Comparison of ENCODE assay signal across 8 mouse cellular contexts in genomic region chr11:120030145-120030901, GRCm38 (mm10). TPM values are rescaled to one million over a fixed set of nuclear protein-coding genes. Genes with fewer than 3 reads are reported as not detected.
DNase-seq lines count a peak whose midpoint lies in the region; ATAC-seq and TF ChIP-seq lines count a peak whose summit lies in the region.

No protein-coding gene starts in this region.

- H3K27me3 ChIP-seq in hindbrain, embryonic 10.5 days (ENCODE audit: insufficient read depth, poor library complexity, severe bottlenecking): peaks cover 4% of the 10 kb centered on the region; the same call in 1 of the 2 replicates
- no peaks in the 10 kb centered on the region for H3K27me3 ChIP-seq in limb, embryonic 11.5 days (ENCODE audit: control insufficient read depth, insufficient read depth, low read length)

- WGBS in hindbrain, embryonic 10.5 days: 42% methylated on average over 10 of the region's 10 CpGs
- 41% methylated on average over 10 of the region's 10 CpGs for WGBS in limb, embryonic 11.5 days

- in situ Hi-C loops in ES-E14 (cut with MboI; ENCODE audit: low sequenced_read_pairs in 2 of 2, unreplicated experiment in 2 of 2): no loop called here

- no peak overlapping the region for H3K4me2 ChIP-seq in limb, embryonic 11.5 days (ENCODE audit: low read depth, severe bottlenecking)

- peaks cover 2 to 13% of the 10 kb centered on the region in 2 experiments; a peak in 2 of 4 replicates for H3K4me1 ChIP-seq in ES-E14 (ENCODE audit: control insufficient read depth in 2 of 2, insufficient read depth in 2 of 2, low read length in 2 of 2, poor library complexity in 1 of 2)
- H3K4me1 ChIP-seq in hindbrain, embryonic 10.5 days (replicated peaks): peaks cover 53% of the 10 kb centered on the region
- H3K4me1 ChIP-seq in limb, embryonic 11.5 days (ENCODE audit: control insufficient read depth, insufficient read depth, low read length): no peaks in the 10 kb centered on the region

- no peaks in the 10 kb centered on the region for H3K9me3 ChIP-seq in ES-E14 (ENCODE audit: control insufficient read depth, insufficient read depth, low read depth, low read length)
- H3K9me3 ChIP-seq in hindbrain, embryonic 10.5 days: no peaks in the 10 kb centered on the region
- H3K9me3 ChIP-seq in limb, embryonic 11.5 days (ENCODE audit: control insufficient read depth, low read length): no peaks in the 10 kb centered on the region

- no peaks in the 10 kb centered on the region for H3K36me3 ChIP-seq in ES-E14 (ENCODE audit: control insufficient read depth, insufficient read depth, low read length, poor library complexity, severe bottlenecking)
- no peaks in the 10 kb centered on the region for H3K36me3 ChIP-seq in hindbrain, embryonic 10.5 days
- H3K36me3 ChIP-seq in limb, embryonic 11.5 days (ENCODE audit: control insufficient read depth, insufficient read depth, low read length): no peaks in the 10 kb centered on the region

- H3K4me3 ChIP-seq in ES-E14 (ENCODE audit: insufficient read depth in 1 of 2, low read depth in 1 of 2, low read length in 2 of 2, poor library complexity in 1 of 2, severe bottlenecking in 1 of 2): no peak overlapping the region
- no peak overlapping the region for H3K4me3 ChIP-seq in hindbrain, embryonic 10.5 days
- H3K4me3 ChIP-seq in limb, embryonic 11.5 days (ENCODE audit: low read depth, low read length): no peak overlapping the region

- no peak overlapping the region for H3K27ac ChIP-seq in ES-E14 (ENCODE audit: insufficient read depth, low read depth, low read length, poor library complexity, severe bottlenecking)
- H3K27ac ChIP-seq in hindbrain, embryonic 10.5 days: no peak overlapping the region
- H3K27ac ChIP-seq in limb, embryonic 11.5 days (replicated peaks; ENCODE audit: low read depth, low read length): no peak overlapping the region

- peak; percentile 73 for ATAC-seq in common myeloid progenitor, adult 5-6 weeks (replicated peaks; ENCODE audit: low read depth, poor library complexity, severe bottlenecking)
- peak; percentile 48; the same call in 1 of the 2 replicates for ATAC-seq in limb, embryonic 11.5 days (ENCODE audit: insufficient number of reproducible peaks, low FRiP score, low TSS enrichment, low read depth)

- no peak overlapping the region for H3K9ac ChIP-seq in ES-E14 (ENCODE audit: insufficient read depth, low read depth, low read length, poor library complexity, severe bottlenecking)
- no peak overlapping the region for H3K9ac ChIP-seq in limb, embryonic 11.5 days (ENCODE audit: low read length)

- peak; percentile 55 for DNase-seq in A20 (ENCODE audit: low read depth, low spot score)
- no peak for DNase-seq in ES-E14 (ENCODE audit: low read depth, low spot score)
- peak; percentile 66 for DNase-seq in hindbrain, embryonic 10.5 days (ENCODE audit: low spot score)
- peak; percentile 76 for DNase-seq in limb, embryonic 11.5 days (ENCODE audit: low spot score)
- peak; percentile 25 for DNase-seq in naive thymus-derived CD4-positive, alpha-beta T cell, adult 2 months (ENCODE audit: low read depth)
- DNase-seq in ovary, postnatal 10 days (ENCODE audit: low spot score): no peak
- DNase-seq in frontal cortex, adult 2 months (ENCODE audit: extremely low spot score in 1 of 2, low spot score in 1 of 2): no peak

TF ChIP-seq in ES-E14, 5 proteins besides CTCF, POLR2A, EP300 and RAD21:
- TF ChIP-seq ZNF384 (IDR thresholded peaks at IDR 0.05; ENCODE audit: low read depth, low read length) (no peak), MAFK (IDR thresholded peaks at IDR 0.05; ENCODE audit: insufficient read depth, low read depth, low read length) (peak; percentile 45; the same call in 1 of the 2 replicates)

RNA-seq across cellular contexts. Expression of gene Aatk, which starts 16.6 kb away (rescaled TPM):
- 1.2 and 2.2 TPM in 2 replicates for total RNA-seq in ES-E14 (2012; rRNA removed)
- total RNA-seq in common myeloid progenitor, adult 5-6 weeks (2017): 1.2 and 2.6 TPM in 2 replicates
- 1.6 and 3.2 TPM in 2 replicates for polyA plus RNA-seq in hindbrain, embryonic 10.5 days (2016; fragmentation: Nextera tagmentation; extraction: Ambion mirVana)
- polyA plus RNA-seq in limb, embryonic 11.5 days (2014; fragmentation: Nextera tagmentation; extraction: Ambion mirVana): 1.5 and 1.8 TPM in 2 replicates
- 182 and 188 TPM in 2 replicates for polyA plus RNA-seq in frontal cortex, adult 2 months (2012; rRNA removed)

RNA-seq across cellular contexts. Expression of gene Cep131, which starts 56.3 kb away (rescaled TPM):
- total RNA-seq in ES-E14 (2012; rRNA removed): 24.0 and 43.4 TPM in 2 replicates
- total RNA-seq in common myeloid progenitor, adult 5-6 weeks (2017): 31.4 and 34.0 TPM in 2 replicates
- polyA plus RNA-seq in hindbrain, embryonic 10.5 days (2016; fragmentation: Nextera tagmentation; extraction: Ambion mirVana): 39.6 and 45.4 TPM in 2 replicates
- polyA plus RNA-seq in limb, embryonic 11.5 days (2014; fragmentation: Nextera tagmentation; extraction: Ambion mirVana): 30.5 and 33.7 TPM in 2 replicates
- polyA plus RNA-seq in frontal cortex, adult 2 months (2012; rRNA removed): 38.8 and 43.4 TPM in 2 replicates

Comparison
In these comparisons a context has a peak if more than half of its experiments do, and no peak if none do; other contexts are left out.
1. DNase-seq: peak in A20 (single experiment), hindbrain, embryonic 10.5 days (single experiment), limb, embryonic 11.5 days (single experiment) and naive thymus-derived CD4-positive, alpha-beta T cell, adult 2 months (single experiment); none in ES-E14 (single experiment), ovary, postnatal 10 days (single experiment) and frontal cortex, adult 2 months (0 of 2).
2. RNA of gene Aatk, which starts 16.6 kb away (polyA plus RNA-seq): 182 to 188 TPM in frontal cortex, adult 2 months; 1.6 to 3.2 TPM in hindbrain, embryonic 10.5 days and 1.5 to 1.8 TPM in limb, embryonic 11.5 days; every median in the first group is over 10 times any median in the second.